8 mouse cellular contexts compared by ENCODE assay signal in genomic region chrX:73965307-73965706, GRCm38 (mm10). TPM values are rescaled to one million over a fixed set of nuclear protein-coding genes. Genes with fewer than 3 reads are reported as not detected.
DNase-seq lines count a peak whose midpoint lies in the region; ATAC-seq lines count a peak whose summit lies in the region.

No protein-coding gene starts in this region.

- DNase-seq in gastrocnemius, postnatal 25 days = peak; percentile 29
- DNase-seq in gastrocnemius, adult 18-20 months (ENCODE audit: low spot score) = no peak
- peak; percentile 69 for DNase-seq in cerebellum, adult 11-12 months
- peak; percentile 31 to 47 for DNase-seq in frontal cortex, postnatal 25 days (ENCODE audit: low spot score in 2 of 2)
- DNase-seq in kidney, adult 8-10 months = peak; percentile 33 to 44
- DNase-seq in limb, embryonic 11.5 days (ENCODE audit: low spot score) = peak; percentile 33
- peak; percentile 59 for DNase-seq in testis, postnatal 10 days (ENCODE audit: low spot score)

- H3K27ac ChIP-seq in limb, embryonic 11.5 days (replicated peaks; ENCODE audit: low read depth, low read length) = no peak overlapping the region
- H3K27ac ChIP-seq in midbrain, embryonic 15.5 days = peak overlapping the region; percentile 99

- H3K4me2 ChIP-seq in limb, embryonic 11.5 days (ENCODE audit: low read depth, severe bottlenecking) = peak overlapping the region; percentile 64
- peak overlapping the region; percentile 75 for H3K4me2 ChIP-seq in midbrain, embryonic 15.5 days

- peak overlapping the region; percentile 81 for H3K9ac ChIP-seq in limb, embryonic 11.5 days (ENCODE audit: low read length)
- peak overlapping the region; percentile 62 for H3K9ac ChIP-seq in midbrain, embryonic 15.5 days

- H3K9me3 ChIP-seq in limb, embryonic 11.5 days (ENCODE audit: control insufficient read depth, low read length) = no peaks in the 10 kb centered on the region
- H3K9me3 ChIP-seq in midbrain, embryonic 15.5 days = no peaks in the 10 kb centered on the region

- 20% methylated on average over 20 of the region's 20 CpGs for WGBS in limb, embryonic 11.5 days
- 19% methylated on average over 20 of the region's 20 CpGs for WGBS in midbrain, embryonic 15.5 days

- no peaks in the 10 kb centered on the region; the same call in 1 of the 2 replicates for H3K36me3 ChIP-seq in limb, embryonic 11.5 days (ENCODE audit: control insufficient read depth, insufficient read depth, low read length)
- no peaks in the 10 kb centered on the region for H3K36me3 ChIP-seq in midbrain, embryonic 15.5 days (replicated peaks)

- H3K27me3 ChIP-seq in limb, embryonic 11.5 days (ENCODE audit: control insufficient read depth, insufficient read depth, low read length) = 0 out of 2 replicates have a peak, but pooled peaks cover 7% of the 10 kb centered on the region
- no peaks in the 10 kb centered on the region for H3K27me3 ChIP-seq in midbrain, embryonic 15.5 days (replicated peaks)

- no peak for ATAC-seq in limb, embryonic 11.5 days (ENCODE audit: insufficient number of reproducible peaks, low FRiP score, low TSS enrichment, low read depth)
- ATAC-seq in midbrain, embryonic 15.5 days (replicated peaks) = no peak

- H3K4me3 ChIP-seq in limb, embryonic 11.5 days (ENCODE audit: low read depth, low read length) = peak overlapping the region; percentile 60
- H3K4me3 ChIP-seq in midbrain, embryonic 15.5 days = peak overlapping the region; percentile 69

- H3K4me1 ChIP-seq in limb, embryonic 11.5 days (ENCODE audit: control insufficient read depth, insufficient read depth, low read length) = peaks cover 3% of the 10 kb centered on the region; the same call in 1 of the 2 replicates
- peaks cover 30% of the 10 kb centered on the region for H3K4me1 ChIP-seq in midbrain, embryonic 15.5 days

RNA-seq across cellular contexts. Expression of gene Hcfc1, which starts 0.8 kb away (rescaled TPM):
- 10 to 100 TPM; 26.0 to 35.7 TPM for total RNA-seq in gastrocnemius, postnatal 25 days (2021)
- total RNA-seq in gastrocnemius, adult 18-20 months (2021) = 10 to 100 TPM; 30.2 to 31.9 TPM
- 84.0 and 85.5 TPM in 2 replicates for polyA plus RNA-seq in limb, embryonic 11.5 days (2014; fragmentation: Nextera tagmentation; extraction: Ambion mirVana)
- 52.6 and 54.0 TPM in 2 replicates for polyA plus RNA-seq in midbrain, embryonic 15.5 days (2015; fragmentation: Nextera tagmentation; extraction: Ambion mirVana)

RNA-seq across cellular contexts. Expression of gene Renbp, which starts 34.7 kb away (rescaled TPM):
- total RNA-seq in gastrocnemius, postnatal 25 days (2021) = 1 to 10 TPM; 1.7 to 2.5 TPM
- 1 to 10 TPM; 1.6 to 2.0 TPM for total RNA-seq in gastrocnemius, adult 18-20 months (2021)
- polyA plus RNA-seq in limb, embryonic 11.5 days (2014; fragmentation: Nextera tagmentation; extraction: Ambion mirVana) = 9.8 and 13.2 TPM in 2 replicates
- polyA plus RNA-seq in midbrain, embryonic 15.5 days (2015; fragmentation: Nextera tagmentation; extraction: Ambion mirVana) = 10.9 and 11.1 TPM in 2 replicates

RNA-seq across cellular contexts. Expression of gene Naa10, which starts 43.6 kb away (rescaled TPM):
- 10 to 100 TPM; 59.1 to 60.5 TPM for total RNA-seq in gastrocnemius, postnatal 25 days (2021)
- total RNA-seq in gastrocnemius, adult 18-20 months (2021) = 10 to 100 TPM; 50.2 to 56.5 TPM
- 156 and 159 TPM in 2 replicates for polyA plus RNA-seq in limb, embryonic 11.5 days (2014; fragmentation: Nextera tagmentation; extraction: Ambion mirVana)
- polyA plus RNA-seq in midbrain, embryonic 15.5 days (2015; fragmentation: Nextera tagmentation; extraction: Ambion mirVana) = 84.8 and 86.9 TPM in 2 replicates

RNA-seq across cellular contexts. Expression of gene Arhgap4, which starts 43.6 kb away (rescaled TPM):
- total RNA-seq in gastrocnemius, postnatal 25 days (2021) = 1 to 10 TPM in 1 of 2 experiments, under 1 TPM in 1; 0.41 to 1.6 TPM
- total RNA-seq in gastrocnemius, adult 18-20 months (2021) = under 1 TPM; 0.33 to 0.43 TPM
- polyA plus RNA-seq in limb, embryonic 11.5 days (2014; fragmentation: Nextera tagmentation; extraction: Ambion mirVana) = 2.0 and 2.3 TPM in 2 replicates
- 4.0 and 4.6 TPM in 2 replicates for polyA plus RNA-seq in midbrain, embryonic 15.5 days (2015; fragmentation: Nextera tagmentation; extraction: Ambion mirVana)

RNA-seq across cellular contexts. Expression of gene Irak1, which starts 58.4 kb away (rescaled TPM):
- 10 to 100 TPM; 37.4 to 40.6 TPM for total RNA-seq in gastrocnemius, postnatal 25 days (2021)
- 10 to 100 TPM; 35.6 to 36.1 TPM for total RNA-seq in gastrocnemius, adult 18-20 months (2021)
- polyA plus RNA-seq in limb, embryonic 11.5 days (2014; fragmentation: Nextera tagmentation; extraction: Ambion mirVana) = 40.3 and 46.2 TPM in 2 replicates
- 44.0 and 48.7 TPM in 2 replicates for polyA plus RNA-seq in midbrain, embryonic 15.5 days (2015; fragmentation: Nextera tagmentation; extraction: Ambion mirVana)
